Mouse (Mus musculus): Measurements from ENCODE around the gene Kat2a.

Gene Kat2a

GRCm38 (mm10) chr11:100709201-100709810 lies 3.0 kb downstream of the Kat2a start:
- peak in 1 of 2 experiments; percentile 26 for DNase-seq

GRCm38 (mm10) chr11:100705095-100705747 lies 7.0 kb downstream of the Kat2a start:
- DNase-seq: peak in 1 of 2 experiments; percentile 46

GRCm38 (mm10) chr11:100703851-100704531 lies 8.3 kb downstream of the Kat2a start, which contains the start of gene Dhx58:
Gene Dhx58, minus strand, starts transcription at chr11:100704271.
- DNase-seq: peak; percentile 39 to 40

GRCm38 (mm10) chr11:100703366-100703765 lies 8.9 kb downstream of the Kat2a start:
- DNase-seq: peak; percentile 62 to 83

GRCm38 (mm10) chr11:100702906-100703305 lies 9.4 kb downstream of the Kat2a start:
- peak in 1 of 2 experiments; percentile 41 for DNase-seq

GRCm38 (mm10) chr11:100702081-100702851 lies 10.0 kb downstream of the Kat2a start:
- peak; percentile 63 to 68 for DNase-seq

GRCm38 (mm10) chr11:100701301-100701700 lies 11.0 kb downstream of the Kat2a start:
- peak; percentile 59 to 68 for DNase-seq

GRCm38 (mm10) chr11:100700710-100701109 lies 11.6 kb downstream of the Kat2a start:
- no peak for DNase-seq

GRCm38 (mm10) chr11:100697921-100698320 lies 14.3 kb downstream of the Kat2a start:
- DNase-seq: no peak

- peak; percentile 71 to 83 for DNase-seq
These were observed 17.3 kb downstream of the Kat2a start for GRCm38 (mm10) chr11:100694926-100695325.

- no peak for DNase-seq
These were observed 19.1 kb downstream of the Kat2a start for GRCm38 (mm10) chr11:100693154-100693553.

GRCm38 (mm10) chr11:100692164-100692616 lies 20.1 kb downstream of the Kat2a start, which contains the start of gene Zfp385c:
Gene Zfp385c, minus strand, starts transcription at chr11:100692455.
- peak; percentile 24 to 48 for DNase-seq

- DNase-seq: no peak
These were observed 21.9 kb downstream of the Kat2a start for GRCm38 (mm10) chr11:100690389-100690788.

- DNase-seq: no peak
These were observed 23.8 kb downstream of the Kat2a start for GRCm38 (mm10) chr11:100688443-100688842.

GRCm38 (mm10) chr11:100687265-100687664 lies 25.0 kb downstream of the Kat2a start:
- no peak for DNase-seq

GRCm38 (mm10) chr11:100685371-100685770 lies 26.9 kb downstream of the Kat2a start:
- DNase-seq: no peak

- no peak for DNase-seq
These were observed 28.2 kb downstream of the Kat2a start for GRCm38 (mm10) chr11:100684084-100684483.

GRCm38 (mm10) chr11:100682526-100682925 lies 29.7 kb downstream of the Kat2a start:
- no peak for DNase-seq

- no peak for DNase-seq
These were observed 30.4 kb downstream of the Kat2a start for GRCm38 (mm10) chr11:100681826-100682225.

- no peak for DNase-seq
These were observed 34.5 kb downstream of the Kat2a start for GRCm38 (mm10) chr11:100677810-100678209.

- DNase-seq: peak; percentile 6 to 53
These were observed 39.1 kb downstream of the Kat2a start for GRCm38 (mm10) chr11:100673169-100673568.

- DNase-seq: no peak
These were observed 40.3 kb downstream of the Kat2a start for GRCm38 (mm10) chr11:100671956-100672355.

GRCm38 (mm10) chr11:100671049-100671448 lies 41.2 kb downstream of the Kat2a start:
- DNase-seq: no peak

Measured in kidney, postnatal 25 days (tissue).